Mouse (Mus musculus): ENCODE results near the gene Acin1. TPM values are rescaled to one million over a fixed set of nuclear protein-coding genes. Genes with fewer than 3 reads are reported as not detected.
"Not testable (repeated sequence)": the region's sequence is repeated elsewhere in the genome, so short reads cannot be mapped to it uniquely, and the experiment has no call there.

Gene Acin1
- total RNA-seq, 2 experiments from 2014 or later: 183 to 184 TPM

- DNase-seq (ENCODE audit: low spot score in 2 of 2): no peak
- intact Hi-C loops (cut with DNase I): no loop called here
Measured at GRCm38 (mm10) chr14:54624976-54625375, 61.8 kb downstream of the Acin1 start.

GRCm38 (mm10) chr14:54623334-54623733, 63.4 kb downstream of the Acin1 start:
- DNase-seq (ENCODE audit: low spot score in 2 of 2): no peak
- intact Hi-C loops (cut with DNase I): no loop called here

GRCm38 (mm10) chr14:54621133-54621532, 65.6 kb downstream of the Acin1 start, which contains the start of gene Psmb11:
Gene Psmb11, plus strand, starts transcription at chr14:54621433.
- intact Hi-C loops (cut with DNase I): no loop called here
- no peak for DNase-seq (ENCODE audit: low spot score in 2 of 2)

- intact Hi-C loops (cut with DNase I): no loop called here
- DNase-seq (ENCODE audit: low spot score in 2 of 2): peak; percentile 88 to 90
Measured at GRCm38 (mm10) chr14:54617897-54618365, 68.8 kb downstream of the Acin1 start, which contains the start of gene Psmb5. Gene Psmb5, minus strand, starts transcription at chr14:54618022.

- intact Hi-C loops (cut with DNase I): no loop called here
- DNase-seq (ENCODE audit: low spot score in 2 of 2): no peak
Measured at GRCm38 (mm10) chr14:54617152-54617896, 69.4 kb downstream of the Acin1 start.

- DNase-seq (ENCODE audit: low spot score in 2 of 2): no peak
- intact Hi-C loops (cut with DNase I): no loop called here
Measured at GRCm38 (mm10) chr14:54616226-54616825, 70.4 kb downstream of the Acin1 start.

GRCm38 (mm10) chr14:54614130-54614529, 72.6 kb downstream of the Acin1 start:
- intact Hi-C loops (cut with DNase I); DNase-seq (ENCODE audit: low spot score in 2 of 2): not testable (repeated sequence)

GRCm38 (mm10) chr14:54610648-54611047, 76.1 kb downstream of the Acin1 start:
- intact Hi-C loops (cut with DNase I): no loop called here
- DNase-seq (ENCODE audit: low spot score in 2 of 2): peak in 1 of 2 experiments; percentile 57

GRCm38 (mm10) chr14:54609962-54610361, 76.8 kb downstream of the Acin1 start:
- no peak for DNase-seq (ENCODE audit: low spot score in 2 of 2)

GRCm38 (mm10) chr14:54609245-54609644, 77.5 kb downstream of the Acin1 start:
- DNase-seq (ENCODE audit: low spot score in 2 of 2): no peak
- intact Hi-C loops (cut with DNase I): no loop called here

More at GRCm38 (mm10) chr14:54609962-54610361, 76.8 kb downstream of the Acin1 start:
- intact Hi-C loops (cut with DNase I): no loop called here

GRCm38 (mm10) chr14:54607226-54607625, 79.5 kb downstream of the Acin1 start:
- intact Hi-C loops (cut with DNase I): no loop called here
- no peak for DNase-seq (ENCODE audit: low spot score in 2 of 2)

- intact Hi-C loops (cut with DNase I): no loop called here
Measured at GRCm38 (mm10) chr14:54605752-54606321, 80.9 kb downstream of the Acin1 start, which contains the start of gene 4931414P19Rik. Gene 4931414P19Rik, minus strand, starts transcription at chr14:54605993.

GRCm38 (mm10) chr14:54603686-54604085, 83.0 kb downstream of the Acin1 start:
- intact Hi-C loops (cut with DNase I): no loop called here
- no peak for DNase-seq (ENCODE audit: low spot score in 2 of 2)

More at GRCm38 (mm10) chr14:54605752-54606321, 80.9 kb downstream of the Acin1 start, which contains the start of gene 4931414P19Rik:
- peak; percentile 72 to 79 for DNase-seq (ENCODE audit: low spot score in 2 of 2)

GRCm38 (mm10) chr14:54603038-54603654, 83.6 kb downstream of the Acin1 start:
- intact Hi-C loops (cut with DNase I): no loop called here

GRCm38 (mm10) chr14:54602613-54603012, 84.1 kb downstream of the Acin1 start:
- intact Hi-C loops (cut with DNase I): no loop called here
- DNase-seq (ENCODE audit: low spot score in 2 of 2): no peak

More at GRCm38 (mm10) chr14:54603038-54603654, 83.6 kb downstream of the Acin1 start:
- DNase-seq (ENCODE audit: low spot score in 2 of 2): peak; percentile 96 to 98

- no peak for DNase-seq (ENCODE audit: low spot score in 2 of 2)
- intact Hi-C loops (cut with DNase I): no loop called here
Measured at GRCm38 (mm10) chr14:54601601-54602000, 85.1 kb downstream of the Acin1 start.

GRCm38 (mm10) chr14:54597084-54597483, 89.6 kb downstream of the Acin1 start:
- DNase-seq (ENCODE audit: low spot score in 2 of 2): no peak
- intact Hi-C loops (cut with DNase I): no loop called here

GRCm38 (mm10) chr14:54594631-54595414, 91.9 kb downstream of the Acin1 start:
- intact Hi-C loops (cut with DNase I): no loop called here
- DNase-seq (ENCODE audit: low spot score in 2 of 2): peak; percentile 45 to 59

- DNase-seq (ENCODE audit: low spot score in 2 of 2): no peak
- intact Hi-C loops (cut with DNase I): no loop called here
Measured at GRCm38 (mm10) chr14:54594055-54594454, 92.7 kb downstream of the Acin1 start.
